Mouse (Mus musculus) kidney, embryonic 14.5 days (tissue): ENCODE data around the gene Tnni1. TPM values are rescaled to one million over a fixed set of nuclear protein-coding genes. Genes with fewer than 3 reads are reported as not detected.

Experiments
- ATAC-seq: fragments of 200-750 bp; cut with Nextera tagmentation; 2 replicates; pipeline ENCODE4 v1.8.0; 2017; ENCODE audit warnings: moderate number of reproducible peaks, mild to moderate bottlenecking, moderate TSS enrichment, moderate library complexity; ENCODE audit not compliant: low FRiP score, low TSS enrichment
- H3K27ac ChIP-seq: fragments of 300-500 bp; sonication (generic); 2 replicates; pipeline ENCODE4 v1.5.1; 2014; ENCODE audit warnings: low read depth, mild to moderate bottlenecking, low read length, moderate library complexity, mixed read lengths
- H3K27me3 ChIP-seq: fragments of 300-500 bp; sonication (generic); 2 replicates; pipeline ENCODE4 v1.6.1; 2014; ENCODE audit warnings: mild to moderate bottlenecking, low read length; ENCODE audit not compliant: control insufficient read depth, insufficient read depth
- H3K36me3 ChIP-seq: fragments of 300-500 bp; sonication (generic); 2 replicates; pipeline ENCODE4 v1.6.1; 2014; ENCODE audit warnings: low read length, mixed read lengths; ENCODE audit not compliant: control insufficient read depth, insufficient read depth
- H3K4me1 ChIP-seq: fragments of 300-500 bp; sonication (generic); 2 replicates; pipeline ENCODE4 v1.6.1; 2014; ENCODE audit warnings: low read length, mixed read lengths; ENCODE audit not compliant: control insufficient read depth, insufficient read depth
- H3K4me2 ChIP-seq: fragments of 300-500 bp; sonication (generic); replicated peaks from 2 replicates; pipeline ENCODE4 v1.6.1; 2014; ENCODE audit warnings: low read depth, mild to moderate bottlenecking, low read length
- H3K4me3 ChIP-seq: fragments of 300-500 bp; sonication (generic); 2 replicates; pipeline ENCODE4 v1.5.1; 2014; ENCODE audit warnings: mild to moderate bottlenecking, low read length
- H3K9ac ChIP-seq: fragments of 300-500 bp; sonication (generic); 2 replicates; pipeline ENCODE4 v1.6.1; 2014; ENCODE audit warnings: low read depth, mild to moderate bottlenecking, low read length, moderate library complexity
- H3K9me3 ChIP-seq: fragments of 300-500 bp; sonication (generic); 2 replicates; pipeline ENCODE4 v1.6.1; 2016; ENCODE audit warnings: low read length; ENCODE audit not compliant: control insufficient read depth
- WGBS: fragments of 180-500 bp; shearing (Covaris S2); extraction: QIAGEN DNeasy Blood & Tissue Kit; methylation state at CpG from one replicate; pipeline ENCODE4 v1.1.7; 2014; 5-methylcytosine and 5-hydroxymethylcytosine counted together
- polyA plus RNA-seq: library from polyadenylated mRNA; unstranded; fragments of >200 nt; fragmentation: Nextera tagmentation; extraction: Ambion mirVana; gene quantifications from 2 replicates; pipeline ENCODE4 v1.2.1, GENCODE M21; 2014

Tnni1 gene
- polyA plus RNA-seq: 18.3 and 20.3 TPM in 2 replicates

- no peak within 1 kb of the TSS for H3K4me3 ChIP-seq
- ATAC-seq: peak; percentile 91
- H3K4me1 ChIP-seq: peaks cover 36% of the 10 kb centered on the region
- no peaks in the 10 kb centered on the region for H3K36me3 ChIP-seq
- WGBS: 14% methylated on average over 22 of the region's 22 CpGs
- H3K9me3 ChIP-seq: no peaks in the 10 kb centered on the region
- H3K27me3 ChIP-seq: no peaks in the 10 kb centered on the region
- H3K9ac ChIP-seq: peak within 1 kb of the TSS; percentile 32
- peak within 1 kb of the TSS; percentile 79 for H3K27ac ChIP-seq
- H3K4me2 ChIP-seq: peak within 1 kb of the TSS; percentile 20
Measured at GRCm38 (mm10) chr1:135778780-135779535, at the start of gene Tnni1. Gene Tnni1, plus strand, starts transcription at chr1:135779434.

- peak overlapping the region; percentile 64 for H3K4me3 ChIP-seq
- WGBS: 15% methylated on average over 4 of the region's 4 CpGs
Measured at GRCm38 (mm10) chr1:135729821-135730220, 49.4 kb upstream of the Tnni1 start.

DNA sequence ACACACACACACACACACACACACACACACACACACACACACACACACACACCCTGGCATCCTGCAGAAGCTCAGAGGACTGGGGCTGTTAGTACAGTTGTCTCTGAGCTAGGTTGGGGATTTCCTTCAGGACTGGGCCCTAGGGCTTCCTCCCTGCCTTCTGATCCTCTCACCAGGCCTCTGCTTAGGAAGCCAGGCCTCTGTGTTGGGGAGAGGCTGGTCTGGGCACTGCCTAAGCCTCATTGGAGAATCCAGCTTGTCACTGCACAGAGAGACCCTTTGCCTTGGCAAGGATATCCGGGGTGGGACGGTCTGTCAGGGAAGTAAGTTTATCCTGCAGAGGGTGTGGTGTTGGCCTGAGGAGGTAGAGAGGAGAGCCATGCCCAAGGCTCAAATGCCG is 48.9 kb upstream of the Tnni1 start:
- H3K4me1 ChIP-seq: peaks cover 62% of the 10 kb centered on the region
- no peaks in the 10 kb centered on the region for H3K9me3 ChIP-seq
- H3K4me2 ChIP-seq: peak overlapping the region; percentile 90
- H3K27ac ChIP-seq: peak overlapping the region; percentile 69
- peak overlapping the region; percentile 53 for H3K9ac ChIP-seq
- 34% methylated on average over 3 of the region's 3 CpGs for WGBS
- peak overlapping the region; percentile 64 for H3K4me3 ChIP-seq
- H3K27me3 ChIP-seq: no peaks in the 10 kb centered on the region
- H3K36me3 ChIP-seq: no peaks in the 10 kb centered on the region
- ATAC-seq: no peak

More at GRCm38 (mm10) chr1:135729821-135730220, 49.4 kb upstream of the Tnni1 start:
- Histone ChIP-seq H3K27me3 (no peaks in the 10 kb centered on the region), H3K9me3 (no peaks in the 10 kb centered on the region), H3K36me3 (no peaks in the 10 kb centered on the region), H3K4me2 (peak overlapping the region; percentile 90), H3K4me1 (peaks cover 57% of the 10 kb centered on the region), H3K9ac (peak overlapping the region; percentile 83; the same call in 1 of the 2 replicates), H3K27ac (peak overlapping the region; percentile 68)
- no peak for ATAC-seq

GRCm38 (mm10) chr1:135731393-135731792 is 47.8 kb upstream of the Tnni1 start:
- no peak for ATAC-seq
- no peaks in the 10 kb centered on the region for H3K9me3 ChIP-seq
- WGBS: 46% methylated on average over 7 of the region's 7 CpGs
- H3K4me1 ChIP-seq: peaks cover 67% of the 10 kb centered on the region
- peak overlapping the region; percentile 91 for H3K27ac ChIP-seq
- no peak overlapping the region; the same call in 1 of the 2 replicates for H3K4me3 ChIP-seq
- H3K4me2 ChIP-seq: peak overlapping the region; percentile 31; the same call in 1 of the 2 replicates
- no peaks in the 10 kb centered on the region for H3K36me3 ChIP-seq
- H3K27me3 ChIP-seq: no peaks in the 10 kb centered on the region
- H3K9ac ChIP-seq: peak overlapping the region; percentile 23; the same call in 1 of the 2 replicates

DNA sequence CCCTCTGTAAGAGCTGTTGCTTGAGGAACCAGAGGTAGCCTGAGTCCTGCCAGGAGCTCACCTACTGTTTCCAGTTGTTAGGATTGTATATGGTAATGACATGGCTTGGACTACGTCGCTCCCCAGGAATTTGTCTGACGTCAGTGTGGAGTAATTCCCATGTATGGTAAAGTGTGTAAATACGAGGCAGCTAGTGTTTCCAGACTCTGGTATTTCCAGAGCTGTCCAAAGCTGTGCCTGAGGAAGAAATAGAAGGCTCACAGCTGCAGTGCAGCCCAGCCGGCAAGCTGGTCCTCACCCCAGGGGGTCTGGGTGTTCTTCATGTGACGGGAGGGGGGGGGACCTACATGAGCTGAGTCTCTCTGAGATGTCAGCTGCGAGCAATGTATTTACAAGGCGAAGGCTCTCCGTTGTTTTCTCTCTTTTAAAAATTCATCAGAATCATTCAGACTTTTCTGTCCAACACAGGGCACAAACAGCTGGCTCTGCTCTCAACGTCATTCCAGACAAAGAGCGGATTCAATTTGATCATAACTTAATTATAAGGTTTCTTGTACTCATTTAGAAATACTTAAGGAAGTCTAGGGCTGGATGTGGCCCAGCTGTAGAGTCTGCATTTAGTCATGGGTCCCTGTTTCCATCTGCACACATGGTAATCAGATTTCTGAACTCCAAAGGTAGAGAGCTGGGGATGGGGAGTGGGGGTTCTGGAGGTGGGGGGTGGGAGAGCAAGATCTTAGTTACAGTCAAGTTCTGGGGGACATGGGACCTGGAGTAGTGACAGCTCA is 47.1 kb upstream of the Tnni1 start:
- Histone ChIP-seq H3K9ac (peak overlapping the region; percentile 23; the same call in 1 of the 2 replicates), H3K4me3 (no peak overlapping the region; the same call in 1 of the 2 replicates), H3K4me1 (peaks cover 67% of the 10 kb centered on the region), H3K27me3 (no peaks in the 10 kb centered on the region), H3K36me3 (no peaks in the 10 kb centered on the region), H3K9me3 (no peaks in the 10 kb centered on the region), H3K4me2 (peak overlapping the region; percentile 31; the same call in 1 of the 2 replicates), H3K27ac (peak overlapping the region; percentile 91)
- ATAC-seq: peak; percentile 64
- 31% methylated on average over 11 of the region's 11 CpGs for WGBS

DNA sequence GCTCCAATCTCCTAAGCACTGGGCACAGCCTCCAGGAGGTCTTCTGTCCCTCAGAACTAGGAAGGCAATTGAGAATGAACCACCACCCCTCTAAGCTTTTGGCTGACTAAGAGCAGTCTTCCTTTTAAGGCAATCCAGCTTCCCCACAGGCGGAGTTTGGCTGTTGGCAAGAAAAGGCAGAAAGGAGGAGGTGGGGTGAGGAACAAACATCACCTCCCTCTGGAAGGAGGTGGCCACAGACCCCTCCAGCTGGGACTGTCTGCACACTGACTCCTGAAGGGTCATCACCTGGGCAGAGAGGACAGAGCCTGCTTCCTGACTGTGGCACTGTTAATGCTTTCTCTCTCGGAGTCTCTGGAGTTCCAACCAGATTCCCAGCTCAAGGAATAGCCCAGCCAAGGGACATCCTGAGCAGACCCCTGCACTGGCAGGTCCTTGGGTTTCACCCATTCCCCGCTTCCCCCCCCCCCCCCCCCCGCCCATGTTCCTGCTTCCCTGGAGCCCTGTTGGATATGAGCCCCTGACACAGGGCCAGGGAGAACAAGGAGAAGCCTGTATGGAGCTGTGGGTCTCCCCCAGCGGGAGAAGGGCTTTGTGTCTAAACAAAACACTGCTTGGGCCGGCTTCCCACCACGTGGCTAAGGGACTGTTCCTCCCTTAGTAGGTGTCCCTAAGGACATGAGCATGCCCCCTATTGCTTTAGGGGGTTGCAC is 44.9 kb upstream of the Tnni1 start:
- Histone ChIP-seq H3K9ac (no peak overlapping the region), H3K4me2 (no peak overlapping the region; the same call in 1 of the 2 replicates), H3K4me1 (peaks cover 69% of the 10 kb centered on the region), H3K36me3 (no peaks in the 10 kb centered on the region; the same call in 1 of the 2 replicates), H3K27me3 (no peaks in the 10 kb centered on the region), H3K27ac (peak overlapping the region; percentile 51; the same call in 1 of the 2 replicates), H3K4me3 (no peak overlapping the region), H3K9me3 (no peaks in the 10 kb centered on the region)
- WGBS: 34% methylated on average over 6 of the region's 7 CpGs
- ATAC-seq: no peak

DNA sequence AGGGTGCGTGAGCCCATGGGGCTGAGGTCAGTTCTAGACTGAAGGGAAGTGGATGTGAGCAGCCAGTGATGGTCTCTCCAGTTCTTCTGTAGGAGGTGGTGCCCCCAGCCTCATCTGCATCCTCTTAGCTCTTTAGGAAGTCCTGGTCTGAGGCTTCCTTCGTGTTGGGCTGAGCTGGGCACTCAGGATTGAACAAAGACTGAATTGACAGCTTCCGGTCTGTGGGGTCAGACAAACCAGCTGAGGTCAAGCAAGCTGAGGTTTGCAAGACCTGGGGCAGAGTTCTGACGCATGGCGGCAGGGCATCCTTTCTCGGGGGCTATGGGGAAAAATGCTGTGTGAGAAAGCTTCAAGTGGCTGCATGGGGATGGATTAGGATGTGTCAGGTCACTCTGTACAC is 43.8 kb upstream of the Tnni1 start:
- no peaks in the 10 kb centered on the region for H3K9me3 ChIP-seq
- no peak overlapping the region for H3K4me2 ChIP-seq
- no peak overlapping the region; the same call in 1 of the 2 replicates for H3K9ac ChIP-seq
- H3K36me3 ChIP-seq: no peaks in the 10 kb centered on the region; the same call in 1 of the 2 replicates
- peaks cover 65% of the 10 kb centered on the region for H3K4me1 ChIP-seq
- no peaks in the 10 kb centered on the region for H3K27me3 ChIP-seq
- H3K27ac ChIP-seq: no peak overlapping the region
- WGBS: 26% methylated on average over 6 of the region's 6 CpGs
- H3K4me3 ChIP-seq: no peak overlapping the region
- ATAC-seq: no peak

DNA sequence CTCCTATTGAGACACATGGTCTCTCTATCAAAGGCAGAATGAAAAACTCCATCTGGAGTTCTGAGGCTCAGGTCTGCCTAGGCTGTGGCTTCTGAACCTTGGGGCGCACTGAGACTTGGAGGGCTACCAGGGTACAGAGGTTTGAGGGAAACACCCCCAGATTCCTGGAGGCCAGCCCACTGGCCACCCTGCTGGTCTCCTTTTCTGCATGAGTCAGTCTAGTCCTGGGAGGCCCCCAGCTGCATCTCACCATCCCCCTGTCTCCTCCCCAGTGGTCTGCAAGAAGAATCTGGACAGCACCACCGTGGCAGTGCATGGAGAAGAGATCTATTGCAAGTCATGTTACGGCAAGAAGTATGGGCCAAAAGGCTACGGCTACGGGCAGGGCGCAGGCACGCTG is 34.2 kb upstream of the Tnni1 start:
- no peak overlapping the region for H3K4me3 ChIP-seq
- H3K36me3 ChIP-seq: peaks cover 28% of the 10 kb centered on the region; the same call in 1 of the 2 replicates
- WGBS: 62% methylated on average over 7 of the region's 7 CpGs
- H3K4me2 ChIP-seq: no peak overlapping the region
- no peak overlapping the region for H3K27ac ChIP-seq
- no peaks in the 10 kb centered on the region for H3K9me3 ChIP-seq
- H3K27me3 ChIP-seq: no peaks in the 10 kb centered on the region
- no peak for ATAC-seq
- peaks cover 30% of the 10 kb centered on the region for H3K4me1 ChIP-seq
- no peak overlapping the region for H3K9ac ChIP-seq
